Mouse (Mus musculus) thymus, postnatal 14 days (tissue): ENCODE results near the gene Suclg2.

Experiments
- DNase-seq: peaks from one replicate; pipeline ENCODE4 v3.0.0; 2021

The Suclg2 gene

DNA sequence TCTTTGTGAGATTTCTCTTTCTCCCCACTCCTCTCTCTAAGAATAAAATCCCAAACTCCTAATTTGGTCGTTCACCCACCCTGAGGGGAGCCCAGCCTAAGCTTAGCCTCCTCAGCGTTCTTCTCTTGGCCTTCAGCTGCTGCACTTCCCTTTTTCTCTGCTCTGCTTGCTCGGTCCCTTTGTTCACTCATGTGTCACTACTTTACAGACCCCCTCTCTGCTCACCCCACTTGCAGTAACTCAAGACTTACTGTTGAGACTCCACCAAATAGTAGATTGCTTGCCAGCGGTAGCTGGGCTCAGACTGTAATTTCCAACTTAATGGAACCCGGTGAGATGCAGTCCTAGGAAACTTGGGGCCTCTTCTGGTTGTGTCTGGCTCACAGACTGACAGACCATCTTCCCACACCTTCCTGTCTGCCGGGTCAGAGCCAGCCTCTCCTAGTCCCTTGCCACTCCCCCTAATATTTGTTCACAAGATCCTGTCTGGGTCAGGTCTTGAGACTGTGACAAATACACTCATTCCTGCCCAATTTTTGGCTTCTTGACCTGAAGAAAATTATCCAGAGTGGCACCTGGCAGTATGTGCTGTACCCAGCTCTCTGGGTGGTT lies 166.2 kb downstream of the Suclg2 start:
- no peak for DNase-seq

- DNase-seq = no peak
These were observed 167.6 kb downstream of the Suclg2 start for GRCm38 (mm10) chr6:95551000-95551399.

DNA sequence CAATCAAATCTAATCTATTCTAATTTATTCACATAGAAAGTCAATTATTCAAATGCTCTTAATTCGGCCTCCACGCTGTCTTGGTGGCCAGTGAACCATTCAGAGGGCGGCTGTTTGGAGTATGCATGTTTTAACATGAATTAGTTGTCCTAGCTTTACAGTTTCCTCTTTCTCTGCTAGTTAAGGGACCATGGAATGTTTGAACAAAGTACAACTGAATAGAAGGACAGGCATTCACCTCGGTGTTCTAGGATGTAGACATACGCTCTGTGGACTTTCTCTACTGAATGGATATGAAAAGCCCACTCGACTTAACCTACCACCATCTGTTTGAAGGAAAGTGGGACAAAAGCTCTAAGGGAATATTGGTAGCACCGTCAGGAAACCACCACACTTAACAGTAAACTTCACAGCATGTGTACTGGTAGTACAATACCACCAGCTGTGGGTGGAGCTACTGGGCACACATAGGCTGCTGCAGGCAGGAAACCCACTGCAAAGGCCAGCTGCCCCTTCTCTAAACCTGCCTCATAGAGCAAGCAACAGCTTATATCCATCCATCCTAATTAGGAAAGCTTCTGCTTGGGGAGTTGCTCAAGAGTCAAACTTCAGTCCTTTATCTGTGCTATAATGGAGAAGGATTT lies 172.3 kb downstream of the Suclg2 start:
- DNase-seq = no peak

DNA sequence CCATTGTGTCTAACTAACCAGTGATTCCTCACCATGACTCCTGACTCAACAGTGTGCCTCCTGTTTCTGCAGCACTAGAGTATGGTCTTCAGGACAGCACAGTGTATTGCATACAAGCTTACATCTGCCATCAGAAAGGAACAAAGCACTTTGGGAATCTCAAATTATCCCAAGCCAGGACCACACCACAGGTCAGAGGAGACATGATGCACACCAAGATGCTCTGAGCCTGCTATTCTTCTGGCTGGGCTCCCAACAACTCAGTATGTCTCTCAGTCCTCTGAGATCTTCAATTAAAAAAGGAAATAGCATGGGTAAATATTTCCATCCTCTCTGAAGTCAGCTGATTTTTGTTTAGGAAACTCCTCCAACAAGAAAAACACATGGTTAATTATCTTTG lies 172.9 kb downstream of the Suclg2 start:
- no peak for DNase-seq

DNA sequence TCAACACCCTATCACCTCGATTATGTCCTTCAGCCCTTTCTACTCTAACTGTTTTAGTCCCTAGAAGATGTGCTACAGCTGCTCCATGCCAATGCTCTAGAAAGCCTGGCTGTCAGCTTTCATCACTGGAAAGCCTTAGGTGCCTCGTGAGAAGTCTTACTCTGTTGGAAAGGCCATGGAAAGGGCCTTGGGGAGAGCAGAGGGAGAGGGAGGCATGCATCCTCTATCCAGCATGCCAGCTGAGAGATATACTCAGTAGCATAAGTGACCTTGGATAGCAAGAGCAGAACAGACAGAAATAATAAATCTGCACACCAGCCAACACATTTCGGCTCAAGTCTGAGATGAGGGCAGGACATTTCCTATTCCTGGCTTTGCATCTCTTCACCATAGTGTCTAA lies 173.3 kb downstream of the Suclg2 start:
- DNase-seq = no peak

DNA sequence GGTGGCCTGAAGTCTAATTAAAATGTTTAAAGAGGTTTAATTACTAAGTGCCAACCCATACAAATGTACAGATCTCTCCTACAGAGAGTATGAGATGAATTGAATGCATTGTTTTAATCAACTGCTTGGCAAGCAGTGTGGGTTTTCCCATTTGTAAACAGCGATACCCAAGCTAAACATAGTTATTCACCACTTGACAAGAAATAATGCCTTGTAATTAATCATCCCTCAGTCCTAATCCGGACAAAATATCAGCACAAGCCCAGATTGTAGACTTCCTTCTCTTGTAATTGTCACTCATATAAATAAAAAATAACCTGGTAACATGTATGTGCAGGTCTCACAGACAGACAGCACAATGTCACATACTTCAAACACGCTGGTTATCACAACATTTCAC lies 183.4 kb downstream of the Suclg2 start:
- DNase-seq = no peak

DNA sequence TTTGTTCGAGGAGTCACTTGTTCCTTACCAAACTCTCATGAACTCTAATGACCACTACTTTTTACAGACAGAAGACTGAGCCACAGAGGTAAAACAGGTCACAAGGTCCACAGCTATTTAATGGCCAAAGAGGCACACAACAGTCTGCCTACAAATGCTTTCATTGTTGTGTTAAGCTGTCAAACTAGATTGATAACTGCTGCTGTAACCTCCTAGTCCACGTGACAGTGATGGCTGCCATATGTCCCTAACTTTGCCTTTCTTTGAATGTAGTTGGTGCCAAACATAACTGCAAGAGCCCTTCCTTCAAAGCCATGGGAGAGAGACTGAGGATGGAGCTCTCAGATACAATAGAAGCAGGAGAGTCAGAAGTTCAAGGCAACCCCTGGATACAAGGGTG lies 198.8 kb downstream of the Suclg2 start:
- no peak for DNase-seq

GRCm38 (mm10) chr6:95518406-95518805 lies 200.2 kb downstream of the Suclg2 start:
- DNase-seq = no peak

- DNase-seq = no peak
These were observed 202.9 kb downstream of the Suclg2 start for GRCm38 (mm10) chr6:95515721-95516120.

GRCm38 (mm10) chr6:95514726-95515125 lies 203.9 kb downstream of the Suclg2 start:
- no peak for DNase-seq

GRCm38 (mm10) chr6:95511689-95512088 lies 206.9 kb downstream of the Suclg2 start:
- no peak for DNase-seq

DNA sequence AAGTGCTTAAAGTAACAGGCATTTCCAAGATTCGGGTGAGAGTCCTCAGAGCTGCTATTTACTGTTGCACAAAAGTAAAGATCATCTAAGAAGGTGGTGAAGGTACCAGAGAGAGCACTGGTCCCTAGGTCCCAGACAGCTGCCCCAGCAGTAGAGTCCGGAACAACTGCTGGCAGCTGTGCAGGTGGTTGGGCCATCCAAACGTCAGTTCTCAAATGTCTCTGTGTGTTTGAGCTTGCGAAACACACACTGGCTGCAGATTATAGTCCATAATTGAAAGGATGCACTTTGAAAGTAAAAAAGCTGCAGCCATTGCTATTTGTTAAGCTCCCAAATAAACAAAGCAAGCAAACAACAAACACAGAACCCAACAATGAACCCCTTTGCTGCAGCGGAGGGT lies 217.8 kb downstream of the Suclg2 start:
- no peak for DNase-seq

DNA sequence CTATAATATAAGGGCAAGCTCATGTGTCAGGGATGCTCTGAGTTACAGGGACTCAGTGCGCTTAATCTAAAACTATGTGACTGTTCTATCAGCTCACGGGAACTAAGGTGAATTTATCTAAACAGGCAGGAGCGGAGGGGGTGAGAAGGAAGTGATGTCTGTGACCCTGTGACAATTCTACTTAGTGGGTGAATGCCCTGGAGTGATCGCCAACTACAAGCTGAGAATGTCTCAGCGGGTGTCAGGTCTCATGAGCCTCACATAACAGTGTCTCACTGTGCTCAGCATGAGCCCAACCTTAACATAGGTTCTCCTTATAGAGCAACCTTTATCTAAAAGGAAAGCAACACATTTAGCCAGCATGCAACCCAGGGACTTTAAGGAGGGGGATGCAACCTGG lies 219.0 kb downstream of the Suclg2 start:
- DNase-seq = no peak

DNA sequence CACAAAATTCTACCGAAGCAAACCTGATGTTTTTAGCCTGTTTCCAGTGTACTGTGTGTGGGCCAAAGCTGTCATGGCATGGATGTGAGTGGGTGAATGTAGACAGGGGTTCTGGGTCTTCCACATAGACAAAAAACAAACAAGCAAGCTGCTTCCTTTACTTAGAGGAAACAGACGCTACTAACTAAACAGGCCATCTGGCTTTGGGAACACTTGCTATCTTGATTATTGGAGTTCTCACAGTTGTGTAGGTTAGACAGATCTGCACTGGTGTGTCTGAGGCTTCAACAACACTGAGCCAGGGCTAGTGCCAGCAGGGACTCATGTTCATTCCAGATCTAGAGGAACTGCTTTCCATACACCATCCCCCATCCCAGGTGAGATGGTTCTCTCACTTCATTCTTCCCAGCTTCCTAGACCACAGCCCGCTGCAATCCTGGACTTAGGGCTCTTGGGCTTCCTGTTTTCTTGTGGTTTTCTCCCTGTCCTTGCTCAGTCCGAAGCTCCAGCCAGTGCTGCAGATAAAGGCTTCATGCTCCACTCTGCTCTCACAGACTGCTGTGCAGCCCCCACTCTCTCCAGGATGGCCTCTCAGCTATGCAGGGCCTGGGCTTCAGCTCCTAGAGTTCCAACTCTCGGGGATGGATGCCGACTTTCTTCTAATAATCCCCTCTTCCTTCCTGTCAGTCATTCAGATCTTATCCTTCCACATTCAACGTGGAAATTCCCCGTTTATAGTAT lies 226.2 kb downstream of the Suclg2 start:
- no peak for DNase-seq

DNA sequence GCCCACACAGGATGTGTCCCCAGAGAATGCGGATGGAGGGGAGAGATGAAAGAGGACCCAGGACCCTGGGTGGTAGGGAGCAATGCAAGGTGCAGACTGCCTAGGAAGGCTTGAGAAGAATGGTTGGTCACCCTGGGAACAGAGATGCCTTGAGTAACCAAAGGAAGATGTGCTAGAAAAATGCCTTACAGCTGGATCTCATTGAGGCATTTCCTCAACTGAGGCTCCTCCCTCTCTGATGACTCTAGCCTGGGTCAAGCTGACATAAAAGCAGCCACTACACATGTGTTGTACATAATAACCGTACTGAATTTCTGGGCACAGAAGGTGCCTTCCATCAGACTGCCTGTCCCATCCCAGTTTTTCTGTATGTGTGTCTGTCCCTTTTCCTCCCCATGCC lies 227.6 kb downstream of the Suclg2 start:
- no peak for DNase-seq

GRCm38 (mm10) chr6:95485791-95486190 lies 232.8 kb downstream of the Suclg2 start:
- no peak for DNase-seq

DNA sequence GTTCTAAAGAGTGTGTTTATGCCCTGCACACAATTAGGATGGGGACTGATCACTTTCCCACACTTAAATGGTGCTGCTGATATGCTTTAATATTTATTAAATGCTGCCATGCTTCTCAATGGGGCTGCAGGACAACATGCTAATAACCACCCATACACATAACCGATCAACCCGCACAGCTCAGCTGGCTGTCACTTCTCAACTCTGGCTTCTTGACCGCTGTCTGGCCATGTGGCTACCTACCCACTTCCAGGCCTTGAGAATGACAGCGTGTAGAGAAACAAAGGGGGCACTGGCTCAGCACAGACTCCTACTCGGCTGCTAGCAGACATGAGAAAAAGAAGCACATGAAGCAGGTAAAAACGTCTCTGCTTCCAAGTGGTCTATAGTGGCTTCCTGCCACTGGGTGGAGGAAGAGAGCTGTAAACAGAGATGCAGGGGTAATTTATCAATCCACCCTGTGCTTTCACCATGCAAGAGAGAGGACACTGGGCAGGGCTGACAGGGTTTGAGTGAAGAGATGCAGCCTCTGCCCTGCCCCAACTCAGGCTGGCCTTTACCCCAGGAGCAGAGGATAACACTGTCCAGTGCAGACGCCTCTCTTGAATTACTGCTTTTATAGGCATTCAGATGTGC lies 234.3 kb downstream of the Suclg2 start:
- peak; percentile 6 for DNase-seq

GRCm38 (mm10) chr6:95483686-95484085 lies 234.9 kb downstream of the Suclg2 start:
- no peak for DNase-seq

- DNase-seq = no peak
These were observed 235.5 kb downstream of the Suclg2 start for GRCm38 (mm10) chr6:95483127-95483526.

DNA sequence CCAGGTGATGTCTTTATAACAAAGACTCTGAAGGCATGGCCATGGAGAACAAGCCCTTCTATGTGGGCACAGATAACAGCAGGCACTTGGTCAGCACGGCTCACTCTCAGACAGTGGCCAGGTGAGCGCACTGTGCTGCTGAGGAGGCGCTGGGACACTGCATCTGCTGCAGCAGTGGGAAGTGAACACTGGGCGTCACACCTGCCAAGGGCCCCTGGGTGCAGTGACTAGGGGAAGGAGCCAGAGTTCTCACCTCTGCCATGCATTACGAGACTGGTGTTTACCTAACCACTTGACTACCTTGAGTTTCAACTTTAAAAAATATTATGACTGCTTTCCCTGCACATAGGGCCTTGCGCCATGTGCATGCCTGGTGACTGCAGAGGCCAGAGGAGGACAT lies 238.8 kb downstream of the Suclg2 start:
- DNase-seq = no peak

DNA sequence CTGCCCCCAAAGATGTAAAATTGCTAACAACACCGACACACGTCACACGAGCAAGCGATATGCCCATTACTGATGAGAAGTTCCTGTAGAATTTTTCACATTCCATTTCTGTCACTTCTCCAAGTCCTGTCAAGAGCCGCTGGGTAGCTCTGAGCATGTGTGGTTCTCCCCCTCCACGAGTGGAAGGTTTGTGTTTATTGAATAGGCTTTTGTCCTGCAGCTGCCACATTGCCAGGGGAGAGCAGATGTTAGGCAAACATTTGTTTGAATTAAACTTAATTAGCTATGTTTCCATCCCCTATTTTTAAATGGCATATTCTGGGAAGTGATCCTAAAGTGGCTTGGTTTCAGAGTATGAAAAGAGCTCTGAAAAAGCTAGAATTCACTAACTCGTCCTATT lies 249.1 kb downstream of the Suclg2 start:
- no peak for DNase-seq

DNA sequence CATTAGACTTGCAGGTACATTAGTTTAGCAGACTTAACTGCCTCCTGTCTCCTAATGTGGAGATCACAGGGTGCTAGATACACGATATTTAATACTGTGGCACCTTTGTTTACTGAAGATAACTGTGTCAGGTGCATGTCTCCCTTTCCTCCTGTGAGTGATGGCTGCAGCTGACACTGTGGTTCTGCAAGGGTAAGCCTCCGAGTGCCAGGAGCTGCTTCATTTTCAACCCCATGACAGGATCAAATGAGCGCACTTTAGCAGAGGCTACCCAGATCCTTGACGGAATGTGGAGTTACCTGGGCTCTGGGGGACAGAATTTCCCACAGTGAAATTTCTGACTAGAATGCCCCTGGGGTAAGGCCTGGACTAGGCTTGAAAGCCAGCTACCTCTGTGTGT lies 253.3 kb downstream of the Suclg2 start:
- DNase-seq = no peak

DNA sequence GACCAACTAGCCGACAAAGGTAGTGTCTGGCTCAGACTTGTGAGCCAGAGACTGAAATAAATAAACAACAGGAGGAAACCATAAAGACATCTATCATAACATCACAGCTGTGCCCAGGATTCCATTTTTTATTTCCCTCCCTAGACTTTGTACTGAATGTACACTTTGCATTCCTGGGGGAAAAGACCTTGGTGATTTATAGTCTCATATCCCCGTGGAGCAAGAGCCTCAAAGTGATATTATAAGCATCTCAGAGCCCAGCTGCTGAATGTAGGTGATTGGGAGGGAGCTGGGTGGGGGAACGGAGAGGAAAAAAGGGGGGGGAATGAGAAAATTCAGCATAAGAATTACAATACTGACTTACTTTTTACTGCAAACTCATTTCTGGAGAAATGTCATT lies 259.2 kb downstream of the Suclg2 start:
- DNase-seq = no peak

GRCm38 (mm10) chr6:95446151-95446550 lies 272.4 kb downstream of the Suclg2 start:
- no peak for DNase-seq
